Mouse (Mus musculus) heart, embryonic 14.5 days (tissue): ENCODE measurements at regions not wholly inside any gene's neighbourhood (a gene's known extent, or its start where the extent isn't known, plus 50 kb on each side); places are given as distances from the start of the nearest gene placed in this dataset.

Experiments
- ATAC-seq: fragments of 200-750 bp; cut with Nextera tagmentation; 2 replicates; pipeline ENCODE4 v1.8.0; 2017; ENCODE audit warnings: low read depth, moderate TSS enrichment; ENCODE audit not compliant: insufficient number of reproducible peaks, insufficient read depth, low FRiP score
- H3K27ac ChIP-seq, 2 experiments: fragments of 200-500 bp in 1 of 2; fragments of 300-500 bp in 1 of 2; sonication (generic) in 1 of 2; replicated peaks in 1 of 2; 2 replicates each; pipeline ENCODE4 v1.5.1; 2012 to 2014; ENCODE audit warnings: low read depth in 2 of 2, low read length in 2 of 2, control low read depth in 1 of 2, mild to moderate bottlenecking in 1 of 2, mixed read lengths in 1 of 2; ENCODE audit not compliant: control insufficient read depth in 1 of 2, insufficient read depth in 1 of 2
- H3K27me3 ChIP-seq: fragments of 300-500 bp; sonication (generic); 2 replicates; pipeline ENCODE4 v1.6.1; 2014; ENCODE audit warnings: mild to moderate bottlenecking, low read length, control low read depth; ENCODE audit not compliant: control insufficient read depth, insufficient read depth
- H3K36me3 ChIP-seq: fragments of 300-500 bp; sonication (generic); 2 replicates; pipeline ENCODE4 v1.6.1; 2014; ENCODE audit warnings: mild to moderate bottlenecking, control low read depth, low read length, mixed read lengths; ENCODE audit not compliant: control insufficient read depth, insufficient read depth
- H3K4me1 ChIP-seq, 2 experiments: fragments of 200-500 bp in 1 of 2; fragments of 300-500 bp in 1 of 2; sonication (generic) in 1 of 2; 2 replicates each; pipeline ENCODE4 v1.6.1; 2012 to 2014; ENCODE audit warnings: low read length in 2 of 2, control low read depth in 1 of 2, mixed read lengths in 1 of 2; ENCODE audit not compliant: control insufficient read depth in 2 of 2, insufficient read depth in 2 of 2
- H3K4me2 ChIP-seq: fragments of 300-500 bp; sonication (generic); 2 replicates; pipeline ENCODE4 v1.6.1; 2014; ENCODE audit warnings: mild to moderate bottlenecking, low read length
- H3K4me3 ChIP-seq, 2 experiments: fragments of 200-500 bp in 1 of 2; fragments of 300-500 bp in 1 of 2; sonication (generic) in 1 of 2; 2 replicates each; pipeline ENCODE4 v1.5.1; 2012 to 2014; ENCODE audit warnings: low read length in 2 of 2, mild to moderate bottlenecking in 2 of 2, control low read depth in 1 of 2, low read depth in 1 of 2, moderate library complexity in 1 of 2; ENCODE audit not compliant: control insufficient read depth in 1 of 2, insufficient read depth in 1 of 2
- H3K9ac ChIP-seq: fragments of 300-500 bp; sonication (generic); 2 replicates; pipeline ENCODE4 v1.6.1; 2014; ENCODE audit warnings: mild to moderate bottlenecking, low read length
- H3K9me3 ChIP-seq: fragments of 300-500 bp; sonication (generic); 2 replicates; pipeline ENCODE4 v1.6.1; 2016; ENCODE audit warnings: low read length, control low read depth; ENCODE audit not compliant: control insufficient read depth
- WGBS: fragments of 180-500 bp; shearing (Covaris S2); extraction: QIAGEN DNeasy Blood & Tissue Kit; methylation state at CpG from one replicate; pipeline ENCODE4 v1.1.7; 2014; 5-methylcytosine and 5-hydroxymethylcytosine counted together

- Histone ChIP-seq H3K36me3 (no peaks in the 10 kb centered on the region), H3K27ac (no peak overlapping the region), H3K9ac (no peak overlapping the region), H3K4me1 (peaks cover 2 to 6% of the 10 kb centered on the region in 2 experiments; a peak in 3 of 4 replicates), H3K4me2 (no peak overlapping the region), H3K9me3 (no peaks in the 10 kb centered on the region), H3K4me3 (no peak overlapping the region), H3K27me3 (no peaks in the 10 kb centered on the region)
- 31% methylated on average over 4 of the region's 4 CpGs for WGBS
- ATAC-seq = no peak
Measured at GRCm38 (mm10) chr10:25788004-25788403, 251.9 kb upstream of the Smlr1 start.

GRCm38 (mm10) chr10:25783861-25784260, 247.8 kb upstream of the Smlr1 start:
- WGBS = 33% methylated on average over 3 of the region's 3 CpGs
- no peak overlapping the region for H3K4me2 ChIP-seq
- no peak overlapping the region for H3K27ac ChIP-seq
- H3K4me1 ChIP-seq = peaks cover 2 to 6% of the 10 kb centered on the region in 2 experiments; a peak in 3 of 4 replicates
- H3K9ac ChIP-seq = no peak overlapping the region
- ATAC-seq = no peak
- H3K36me3 ChIP-seq = no peaks in the 10 kb centered on the region
- H3K4me3 ChIP-seq = no peak overlapping the region
- no peaks in the 10 kb centered on the region for H3K27me3 ChIP-seq
- no peaks in the 10 kb centered on the region for H3K9me3 ChIP-seq

GRCm38 (mm10) chr10:25779476-25779875, 243.4 kb upstream of the Smlr1 start:
- 79% methylated on average over 4 of the region's 4 CpGs for WGBS
- H3K9ac ChIP-seq = no peak overlapping the region
- ATAC-seq = no peak
- no peak overlapping the region for H3K4me3 ChIP-seq
- H3K4me2 ChIP-seq = no peak overlapping the region
- H3K27me3 ChIP-seq = no peaks in the 10 kb centered on the region
- no peak overlapping the region for H3K27ac ChIP-seq
- no peaks in the 10 kb centered on the region for H3K36me3 ChIP-seq
- no peaks in the 10 kb centered on the region for H3K9me3 ChIP-seq
- no peaks in the 10 kb centered on the region for H3K4me1 ChIP-seq

- Histone ChIP-seq H3K9me3 (no peaks in the 10 kb centered on the region), H3K9ac (no peak overlapping the region), H3K36me3 (no peaks in the 10 kb centered on the region), H3K4me2 (no peak overlapping the region), H3K27ac (no peak overlapping the region), H3K4me1 (no peaks in the 10 kb centered on the region), H3K4me3 (no peak overlapping the region), H3K27me3 (no peaks in the 10 kb centered on the region)
- WGBS = 65% methylated on average over 2 of the region's 2 CpGs
- no peak for ATAC-seq
Measured at GRCm38 (mm10) chr10:25777717-25778116, 241.7 kb upstream of the Smlr1 start.

- no peak overlapping the region for H3K4me2 ChIP-seq
- no peak overlapping the region for H3K27ac ChIP-seq
- H3K36me3 ChIP-seq = no peaks in the 10 kb centered on the region
- no peak for ATAC-seq
- H3K4me1 ChIP-seq = no peaks in the 10 kb centered on the region
- no peaks in the 10 kb centered on the region for H3K9me3 ChIP-seq
- H3K9ac ChIP-seq = no peak overlapping the region
- H3K4me3 ChIP-seq = no peak overlapping the region
- WGBS = 78% methylated on average over 11 of the region's 11 CpGs
- H3K27me3 ChIP-seq = no peaks in the 10 kb centered on the region
Measured at GRCm38 (mm10) chr10:25776697-25777096, 240.6 kb upstream of the Smlr1 start.

GRCm38 (mm10) chr10:25770051-25770450, 234.0 kb upstream of the Smlr1 start:
- Histone ChIP-seq H3K36me3 (no peaks in the 10 kb centered on the region), H3K27ac (no peak overlapping the region), H3K9ac (no peak overlapping the region), H3K4me3 (no peak overlapping the region), H3K27me3 (no peaks in the 10 kb centered on the region), H3K9me3 (no peaks in the 10 kb centered on the region), H3K4me2 (no peak overlapping the region), H3K4me1 (no peaks in the 10 kb centered on the region)
- no peak for ATAC-seq

GRCm38 (mm10) chr10:25768456-25768855, 232.4 kb upstream of the Smlr1 start:
- no peak for ATAC-seq

GRCm38 (mm10) chr10:25754300-25754699, 218.2 kb upstream of the Smlr1 start:
- H3K4me1 ChIP-seq = no peaks in the 10 kb centered on the region
- ATAC-seq = no peak
- H3K9me3 ChIP-seq = no peaks in the 10 kb centered on the region
- H3K9ac ChIP-seq = no peak overlapping the region
- no peaks in the 10 kb centered on the region for H3K36me3 ChIP-seq
- whole genome bisulfite sequencing = 68% methylated on average over 3 of the region's 3 CpGs
- no peak overlapping the region for H3K4me3 ChIP-seq
- H3K27me3 ChIP-seq = no peaks in the 10 kb centered on the region
- no peak overlapping the region for H3K27ac ChIP-seq
- no peak overlapping the region for H3K4me2 ChIP-seq

More at GRCm38 (mm10) chr10:25768456-25768855, 232.4 kb upstream of the Smlr1 start:
- no peak overlapping the region for H3K9ac ChIP-seq
- H3K36me3 ChIP-seq = no peaks in the 10 kb centered on the region
- H3K9me3 ChIP-seq = no peaks in the 10 kb centered on the region
- H3K4me3 ChIP-seq = no peak overlapping the region
- no peaks in the 10 kb centered on the region for H3K27me3 ChIP-seq
- H3K4me2 ChIP-seq = no peak overlapping the region
- H3K27ac ChIP-seq = no peak overlapping the region
- WGBS = 79% methylated on average over 5 of the region's 5 CpGs
- no peaks in the 10 kb centered on the region for H3K4me1 ChIP-seq
